9 mouse cellular contexts compared by ENCODE assay signal in genomic region chr7:27396184-27397047, GRCm38 (mm10). TPM values are rescaled to one million over a fixed set of nuclear protein-coding genes. Genes with fewer than 3 reads are reported as not detected.
DNase-seq lines count a peak whose midpoint lies in the region; ATAC-seq lines count a peak whose summit lies in the region.
"Had no signal": no experiment of that assay in that cellular context is flagged by ENCODE, and none has a peak within 500 bp of the region (broad histone marks: within the 10 kb centered on the region; RNA-seq: fewer than 3 reads in every experiment).

No protein-coding gene starts in this region.

- no peak overlapping the region for H3K27ac ChIP-seq in lung, embryonic 16.5 days (ENCODE audit: low read length)
- peak overlapping the region; percentile 33; the same call in 1 of the 2 replicates for H3K27ac ChIP-seq in forebrain, embryonic 10.5 days
- no peak overlapping the region for H3K27ac ChIP-seq in midbrain, embryonic 12.5 days (replicated peaks)

- H3K9me3 ChIP-seq in lung, embryonic 16.5 days (ENCODE audit: control insufficient read depth, low read length) = no peaks in the 10 kb centered on the region
- H3K9me3 ChIP-seq in forebrain, embryonic 10.5 days = no peaks in the 10 kb centered on the region
- H3K9me3 ChIP-seq in midbrain, embryonic 12.5 days = no peaks in the 10 kb centered on the region

- peaks cover 51% of the 10 kb centered on the region for H3K27me3 ChIP-seq in lung, embryonic 16.5 days (ENCODE audit: control insufficient read depth, insufficient read depth, low read depth, low read length)
- peaks cover 97% of the 10 kb centered on the region for H3K27me3 ChIP-seq in forebrain, embryonic 10.5 days (ENCODE audit: poor library complexity, severe bottlenecking)
- H3K27me3 ChIP-seq in midbrain, embryonic 12.5 days = peaks cover 85% of the 10 kb centered on the region

- no peaks in the 10 kb centered on the region for H3K36me3 ChIP-seq in lung, embryonic 16.5 days (ENCODE audit: control insufficient read depth, insufficient read depth, low read length)
- H3K36me3 ChIP-seq in forebrain, embryonic 10.5 days (replicated peaks) = no peaks in the 10 kb centered on the region
- H3K36me3 ChIP-seq in midbrain, embryonic 12.5 days = no peaks in the 10 kb centered on the region

- peak overlapping the region; percentile 85 for H3K4me2 ChIP-seq in lung, embryonic 16.5 days (ENCODE audit: low read depth, low read length)
- peak overlapping the region; percentile 85 for H3K4me2 ChIP-seq in midbrain, embryonic 12.5 days (replicated peaks)

- DNase-seq in lung, adult 18-20 months = no peak
- DNase-seq in cerebellum, adult 11-12 months = peak; percentile 78
- peak; percentile 43 for DNase-seq in forebrain, embryonic 10.5 days (ENCODE audit: extremely low spot score, low spot score)
- DNase-seq in layer of hippocampus, postnatal 14 days (ENCODE audit: low spot score in 2 of 2) = peak; percentile 41 to 43
- DNase-seq in thymus, postnatal 14 days = peak; percentile 54
- DNase-seq in urinary bladder, postnatal 4 days (ENCODE audit: low spot score in 2 of 2) = no peak

- H3K9ac ChIP-seq in lung, embryonic 16.5 days (ENCODE audit: low read length) = peak overlapping the region; percentile 24; the same call in 1 of the 2 replicates
- peak overlapping the region; percentile 62 for H3K9ac ChIP-seq in midbrain, embryonic 12.5 days (replicated peaks)

- ATAC-seq in lung, embryonic 16.5 days (ENCODE audit: low read depth) = peak; percentile 72
- ATAC-seq in midbrain, embryonic 12.5 days (ENCODE audit: low FRiP score, low read depth) = peak; percentile 67

- H3K4me3 ChIP-seq in lung, embryonic 16.5 days (ENCODE audit: low read length) = peak overlapping the region; percentile 56
- peak overlapping the region; percentile 57 for H3K4me3 ChIP-seq in forebrain, embryonic 10.5 days
- peak overlapping the region; percentile 54 for H3K4me3 ChIP-seq in midbrain, embryonic 12.5 days
- H3K4me3 ChIP-seq: erythroblast, embryonic 14.5 days had no signal

- 3% methylated on average over 34 of the region's 68 CpGs for WGBS in lung, embryonic 16.5 days
- WGBS in forebrain, embryonic 10.5 days = 2% methylated on average over 35 of the region's 68 CpGs
- WGBS in midbrain, embryonic 12.5 days = 2% methylated on average over 43 of the region's 68 CpGs

- no peaks in the 10 kb centered on the region for H3K4me1 ChIP-seq in lung, embryonic 16.5 days (replicated peaks; ENCODE audit: control insufficient read depth, insufficient read depth, low read length)
- peaks cover 22% of the 10 kb centered on the region for H3K4me1 ChIP-seq in forebrain, embryonic 10.5 days
- peaks cover 8% of the 10 kb centered on the region for H3K4me1 ChIP-seq in midbrain, embryonic 12.5 days

RNA-seq across cellular contexts. Expression of gene Gm20479, which starts 39.2 kb away (rescaled TPM):
- polyA plus RNA-seq in lung, embryonic 16.5 days (2015; fragmentation: Nextera tagmentation; extraction: Ambion mirVana) = 0.52 and 1.1 TPM in 2 replicates
- polyA plus RNA-seq in forebrain, embryonic 10.5 days (2016; fragmentation: Nextera tagmentation; extraction: Ambion mirVana) = 1.4 TPM in 1 of 2 replicates, not detected in the other
- not detected for total RNA-seq in layer of hippocampus, postnatal 14 days (2021)
- polyA plus RNA-seq in midbrain, embryonic 12.5 days (2016; fragmentation: Nextera tagmentation; extraction: Ambion mirVana) = 0.87 TPM in 1 of 2 replicates, not detected in the other
- polyA plus RNA-seq: erythroblast, embryonic 14.5 days had no signal

RNA-seq across cellular contexts. Expression of gene Shkbp1, which starts 40.6 kb away (rescaled TPM):
- 43.6 and 46.2 TPM in 2 replicates for polyA plus RNA-seq in lung, embryonic 16.5 days (2015; fragmentation: Nextera tagmentation; extraction: Ambion mirVana)
- 62.4 and 67.7 TPM in 2 replicates for polyA plus RNA-seq in forebrain, embryonic 10.5 days (2016; fragmentation: Nextera tagmentation; extraction: Ambion mirVana)
- total RNA-seq in layer of hippocampus, postnatal 14 days (2021) = 10 to 100 TPM; 24.7 to 26.2 TPM
- polyA plus RNA-seq in midbrain, embryonic 12.5 days (2016; fragmentation: Nextera tagmentation; extraction: Ambion mirVana) = 77.3 and 78.1 TPM in 2 replicates

RNA-seq across cellular contexts. Expression of gene Sptbn4, which starts 51.1 kb away (rescaled TPM):
- 0.29 and 0.41 TPM in 2 replicates for polyA plus RNA-seq in lung, embryonic 16.5 days (2015; fragmentation: Nextera tagmentation; extraction: Ambion mirVana)
- 0.20 and 0.37 TPM in 2 replicates for polyA plus RNA-seq in forebrain, embryonic 10.5 days (2016; fragmentation: Nextera tagmentation; extraction: Ambion mirVana)
- 100 to 1,000 TPM; 108 to 123 TPM for total RNA-seq in layer of hippocampus, postnatal 14 days (2021)
- 0.67 and 0.78 TPM in 2 replicates for polyA plus RNA-seq in midbrain, embryonic 12.5 days (2016; fragmentation: Nextera tagmentation; extraction: Ambion mirVana)

RNA-seq across cellular contexts. Expression of gene Blvrb, which starts 51.4 kb away (rescaled TPM):
- polyA plus RNA-seq in lung, embryonic 16.5 days (2015; fragmentation: Nextera tagmentation; extraction: Ambion mirVana) = 58.3 and 75.9 TPM in 2 replicates
- 34.8 and 45.5 TPM in 2 replicates for polyA plus RNA-seq in forebrain, embryonic 10.5 days (2016; fragmentation: Nextera tagmentation; extraction: Ambion mirVana)
- 10 to 100 TPM; 15.6 to 15.8 TPM for total RNA-seq in layer of hippocampus, postnatal 14 days (2021)
- 23.1 and 31.0 TPM in 2 replicates for polyA plus RNA-seq in midbrain, embryonic 12.5 days (2016; fragmentation: Nextera tagmentation; extraction: Ambion mirVana)

RNA-seq across cellular contexts. Expression of gene Ltbp4, which starts 58.9 kb away (rescaled TPM):
- 107 and 127 TPM in 2 replicates for polyA plus RNA-seq in lung, embryonic 16.5 days (2015; fragmentation: Nextera tagmentation; extraction: Ambion mirVana)
- polyA plus RNA-seq in forebrain, embryonic 10.5 days (2016; fragmentation: Nextera tagmentation; extraction: Ambion mirVana) = 8.5 and 11.1 TPM in 2 replicates
- 10 to 100 TPM; 55.0 to 55.3 TPM for total RNA-seq in layer of hippocampus, postnatal 14 days (2021)
- 10.1 and 10.2 TPM in 2 replicates for polyA plus RNA-seq in midbrain, embryonic 12.5 days (2016; fragmentation: Nextera tagmentation; extraction: Ambion mirVana)

Comparison
In these comparisons a context has a peak if more than half of its experiments do, and no peak if none do; other contexts are left out.
1. DNase-seq: peak in cerebellum, adult 11-12 months (single experiment), forebrain, embryonic 10.5 days (single experiment), layer of hippocampus, postnatal 14 days (2 of 2) and thymus, postnatal 14 days (single experiment); none in lung, adult 18-20 months (0 of 2) and urinary bladder, postnatal 4 days (0 of 2).
2. Peak in every context shown above with its lines, with median percentiles within 50 percentile points of each other: H3K4me3 ChIP-seq.